Mouse (Mus musculus) intestine, embryonic 15.5 days (tissue): Measurements from ENCODE around the gene Pla2g5. TPM values are rescaled to one million over a fixed set of nuclear protein-coding genes. Genes with fewer than 3 reads are reported as not detected.
A peak's percentile ranks its signal among the peaks of the same experiment; 100 is the strongest.

ENCODE experiments used
- ATAC-seq: fragments of 200-750 bp; cut with Nextera tagmentation; 2 replicates; pipeline ENCODE4 v1.8.0; 2017; ENCODE audit warnings: moderate TSS enrichment, moderate library complexity
- H3K27ac ChIP-seq: fragments of 300-500 bp; sonication (generic); 2 replicates; pipeline ENCODE4 v1.5.1; 2015; ENCODE audit warnings: mild to moderate bottlenecking, inconsistent platforms
- H3K27me3 ChIP-seq: fragments of 300-500 bp; sonication (generic); replicated peaks from 2 replicates; pipeline ENCODE4 v1.6.1; 2015; ENCODE audit warnings: inconsistent platforms
- H3K36me3 ChIP-seq: fragments of 300-500 bp; sonication (generic); 2 replicates; pipeline ENCODE4 v1.6.1; 2015; ENCODE audit warnings: inconsistent platforms
- H3K4me1 ChIP-seq: fragments of 300-500 bp; sonication (generic); replicated peaks from 2 replicates; pipeline ENCODE4 v1.6.1; 2015; ENCODE audit warnings: inconsistent platforms
- H3K4me2 ChIP-seq: fragments of 300-500 bp; sonication (generic); replicated peaks from 2 replicates; pipeline ENCODE4 v1.6.1; 2015; ENCODE audit warnings: mild to moderate bottlenecking, inconsistent platforms
- H3K4me3 ChIP-seq: fragments of 300-500 bp; sonication (generic); replicated peaks from 2 replicates; pipeline ENCODE4 v1.5.1; 2015; ENCODE audit warnings: inconsistent platforms
- H3K9ac ChIP-seq: fragments of 300-500 bp; sonication (generic); 2 replicates; pipeline ENCODE4 v1.6.1; 2015; ENCODE audit warnings: inconsistent platforms
- H3K9me3 ChIP-seq: fragments of 300-500 bp; sonication (generic); 2 replicates; pipeline ENCODE4 v1.6.1; 2016; ENCODE audit warnings: inconsistent platforms
- WGBS: fragments of 180-500 bp; shearing (Covaris S2); methylation state at CpG from one replicate; pipeline ENCODE4 v1.1.7; 2015; 5-methylcytosine and 5-hydroxymethylcytosine counted together
- polyA plus RNA-seq: library from polyadenylated mRNA; unstranded; fragments of >200 nt; fragmentation: Nextera tagmentation; extraction: Ambion mirVana; gene quantifications from 2 replicates; pipeline ENCODE4 v1.2.1, GENCODE M21; 2015

The Pla2g5 gene
- polyA plus RNA-seq, 1 experiment from 2014 or later, result 0.15 TPM

GRCm38 (mm10) chr4:138817736-138818135 is 45.5 kb downstream of the Pla2g5 start:
- WGBS, result 61% methylated on average over 6 of the region's 6 CpGs
- no peak overlapping the region for H3K4me3 ChIP-seq
- no peaks in the 10 kb centered on the region for H3K27me3 ChIP-seq
- H3K27ac ChIP-seq, result no peak overlapping the region
- no peaks in the 10 kb centered on the region for H3K36me3 ChIP-seq
- H3K9me3 ChIP-seq, result no peaks in the 10 kb centered on the region
- H3K9ac ChIP-seq, result no peak overlapping the region
- no peak; the same call in 1 of the 2 replicates for ATAC-seq
- no peaks in the 10 kb centered on the region for H3K4me1 ChIP-seq
- H3K4me2 ChIP-seq, result no peak overlapping the region

- Histone ChIP-seq H3K9me3 (no peaks in the 10 kb centered on the region), H3K27ac (no peak overlapping the region), H3K27me3 (no peaks in the 10 kb centered on the region), H3K9ac (no peak overlapping the region), H3K4me1 (no peaks in the 10 kb centered on the region), H3K4me3 (no peak overlapping the region), H3K4me2 (no peak overlapping the region), H3K36me3 (no peaks in the 10 kb centered on the region)
- ATAC-seq, result no peak
- 76% methylated on average over 9 of the region's 9 CpGs for WGBS
Measured at GRCm38 (mm10) chr4:138816166-138816565, 47.1 kb downstream of the Pla2g5 start.

GRCm38 (mm10) chr4:138806920-138807541 is 56.3 kb downstream of the Pla2g5 start:
- WGBS, result 41% methylated on average over 7 of the region's 7 CpGs
- Histone ChIP-seq H3K4me1 (no peaks in the 10 kb centered on the region), H3K27ac (no peak overlapping the region), H3K9ac (no peak overlapping the region), H3K4me3 (no peak overlapping the region), H3K36me3 (no peaks in the 10 kb centered on the region), H3K4me2 (no peak overlapping the region), H3K27me3 (no peaks in the 10 kb centered on the region), H3K9me3 (no peaks in the 10 kb centered on the region)
- no peak for ATAC-seq

GRCm38 (mm10) chr4:138806160-138806559 is 57.1 kb downstream of the Pla2g5 start:
- Histone ChIP-seq H3K36me3 (no peaks in the 10 kb centered on the region), H3K27me3 (no peaks in the 10 kb centered on the region), H3K9ac (no peak overlapping the region), H3K4me1 (no peaks in the 10 kb centered on the region), H3K9me3 (no peaks in the 10 kb centered on the region), H3K4me3 (no peak overlapping the region), H3K27ac (no peak overlapping the region), H3K4me2 (no peak overlapping the region)
- WGBS, result 82% methylated on average over 8 of the region's 8 CpGs
- ATAC-seq, result no peak

- Histone ChIP-seq H3K9ac (no peak overlapping the region), H3K27ac (no peak overlapping the region), H3K9me3 (no peaks in the 10 kb centered on the region), H3K4me1 (no peaks in the 10 kb centered on the region), H3K27me3 (no peaks in the 10 kb centered on the region), H3K36me3 (no peaks in the 10 kb centered on the region), H3K4me3 (no peak overlapping the region), H3K4me2 (no peak overlapping the region)
- 74% methylated on average over 8 of the region's 8 CpGs for WGBS
- ATAC-seq, result no peak
Measured at GRCm38 (mm10) chr4:138805248-138805647, 58.0 kb downstream of the Pla2g5 start.

GRCm38 (mm10) chr4:138802917-138803316 is 60.4 kb downstream of the Pla2g5 start:
- no peak overlapping the region for H3K27ac ChIP-seq
- 84% methylated on average over 11 of the region's 11 CpGs for WGBS
- H3K9me3 ChIP-seq, result no peaks in the 10 kb centered on the region
- H3K4me1 ChIP-seq, result peaks cover 6% of the 10 kb centered on the region; the same call in 1 of the 2 replicates
- H3K9ac ChIP-seq, result no peak overlapping the region
- H3K4me2 ChIP-seq, result no peak overlapping the region
- H3K27me3 ChIP-seq, result no peaks in the 10 kb centered on the region
- H3K36me3 ChIP-seq, result no peaks in the 10 kb centered on the region
- ATAC-seq, result no peak
- no peak overlapping the region for H3K4me3 ChIP-seq

GRCm38 (mm10) chr4:138801631-138802030 is 61.7 kb downstream of the Pla2g5 start:
- no peak for ATAC-seq
- 77% methylated on average over 4 of the region's 4 CpGs for WGBS
- no peaks in the 10 kb centered on the region for H3K27me3 ChIP-seq
- peaks cover 6% of the 10 kb centered on the region; the same call in 1 of the 2 replicates for H3K4me1 ChIP-seq
- no peaks in the 10 kb centered on the region for H3K9me3 ChIP-seq
- H3K4me2 ChIP-seq, result no peak overlapping the region
- H3K9ac ChIP-seq, result no peak overlapping the region
- H3K4me3 ChIP-seq, result no peak overlapping the region
- H3K27ac ChIP-seq, result no peak overlapping the region
- H3K36me3 ChIP-seq, result no peaks in the 10 kb centered on the region

- Histone ChIP-seq H3K36me3 (no peaks in the 10 kb centered on the region), H3K27me3 (no peaks in the 10 kb centered on the region), H3K9me3 (no peaks in the 10 kb centered on the region), H3K27ac (no peak overlapping the region), H3K9ac (no peak overlapping the region), H3K4me1 (peaks cover 6% of the 10 kb centered on the region; the same call in 1 of the 2 replicates), H3K4me2 (no peak overlapping the region), H3K4me3 (no peak overlapping the region)
- 64% methylated on average over 12 of the region's 12 CpGs for WGBS
- peak; percentile 55; the same call in 1 of the 2 replicates for ATAC-seq
Measured at GRCm38 (mm10) chr4:138800134-138800744, 63.0 kb downstream of the Pla2g5 start.

- no peak overlapping the region for H3K27ac ChIP-seq
- peaks cover 6% of the 10 kb centered on the region for H3K4me1 ChIP-seq
- no peak overlapping the region for H3K9ac ChIP-seq
- no peaks in the 10 kb centered on the region for H3K9me3 ChIP-seq
- ATAC-seq, result no peak
- H3K27me3 ChIP-seq, result no peaks in the 10 kb centered on the region
- H3K4me3 ChIP-seq, result no peak overlapping the region
- WGBS, result 61% methylated on average over 4 of the region's 4 CpGs
- no peak overlapping the region for H3K4me2 ChIP-seq
- H3K36me3 ChIP-seq, result no peaks in the 10 kb centered on the region
Measured at GRCm38 (mm10) chr4:138797217-138797570, 66.1 kb downstream of the Pla2g5 start.

GRCm38 (mm10) chr4:138796513-138797216 is 66.6 kb downstream of the Pla2g5 start:
- Histone ChIP-seq H3K4me2 (no peak overlapping the region), H3K27me3 (no peaks in the 10 kb centered on the region), H3K9ac (no peak overlapping the region), H3K36me3 (no peaks in the 10 kb centered on the region), H3K27ac (no peak overlapping the region), H3K9me3 (no peaks in the 10 kb centered on the region), H3K4me1 (peaks cover 10% of the 10 kb centered on the region), H3K4me3 (no peak overlapping the region)
- no peak for ATAC-seq
- 43% methylated on average over 6 of the region's 6 CpGs for WGBS

- no peak overlapping the region for H3K4me3 ChIP-seq
- no peaks in the 10 kb centered on the region for H3K27me3 ChIP-seq
- no peak overlapping the region for H3K4me2 ChIP-seq
- no peak overlapping the region for H3K9ac ChIP-seq
- H3K27ac ChIP-seq, result no peak overlapping the region
- 91% methylated on average over 6 of the region's 6 CpGs for WGBS
- no peaks in the 10 kb centered on the region for H3K9me3 ChIP-seq
- peaks cover 4% of the 10 kb centered on the region; the same call in 1 of the 2 replicates for H3K4me1 ChIP-seq
- H3K36me3 ChIP-seq, result no peaks in the 10 kb centered on the region
- no peak for ATAC-seq
Measured at GRCm38 (mm10) chr4:138794344-138794743, 68.9 kb downstream of the Pla2g5 start.

GRCm38 (mm10) chr4:138793276-138793675 is 70.0 kb downstream of the Pla2g5 start:
- 51% methylated on average over 2 of the region's 2 CpGs for WGBS
- Histone ChIP-seq H3K9me3 (no peaks in the 10 kb centered on the region), H3K4me3 (no peak overlapping the region), H3K27ac (no peak overlapping the region), H3K4me1 (peaks cover 4% of the 10 kb centered on the region; the same call in 1 of the 2 replicates), H3K36me3 (no peaks in the 10 kb centered on the region), H3K9ac (no peak overlapping the region), H3K4me2 (no peak overlapping the region), H3K27me3 (no peaks in the 10 kb centered on the region)
- ATAC-seq, result 0 out of 2 replicates have a peak, but pooled peaks have one; percentile 16
